Mouse (Mus musculus) liver, embryonic 11.5 days (tissue): Measurements from ENCODE around the gene Usf1. TPM values are rescaled to one million over a fixed set of nuclear protein-coding genes. Genes with fewer than 3 reads are reported as not detected.

Experiments
- ATAC-seq: fragments of 200-750 bp; cut with Nextera tagmentation; replicated peaks from 2 replicates; pipeline ENCODE4 v1.8.0; 2017; ENCODE audit warnings: moderate number of reproducible peaks, mild to moderate bottlenecking, moderate TSS enrichment, moderate library complexity; ENCODE audit not compliant: low FRiP score
- DNase-seq: peaks from one replicate; pipeline ENCODE4 v3.0.0-alpha.2; 2017; ENCODE audit warnings: low spot score
- H3K27ac ChIP-seq: fragments of 300-500 bp; sonication (generic); 2 replicates; pipeline ENCODE4 v1.5.1; 2014; ENCODE audit warnings: mild to moderate bottlenecking, low read depth, low read length, control low read depth
- H3K27me3 ChIP-seq: fragments of 300-500 bp; sonication (generic); replicated peaks from 2 replicates; pipeline ENCODE4 v1.6.1; 2014; ENCODE audit warnings: low read length, mixed read lengths; ENCODE audit not compliant: control insufficient read depth, insufficient read depth
- H3K36me3 ChIP-seq: fragments of 300-500 bp; sonication (generic); 2 replicates; pipeline ENCODE4 v1.6.1; 2014; ENCODE audit warnings: mild to moderate bottlenecking, low read length, moderate library complexity, mixed read lengths; ENCODE audit not compliant: control insufficient read depth, insufficient read depth
- H3K4me1 ChIP-seq: fragments of 300-500 bp; sonication (generic); replicated peaks from 2 replicates; pipeline ENCODE4 v1.6.1; 2014; ENCODE audit warnings: low read length, mixed read lengths; ENCODE audit not compliant: control insufficient read depth, insufficient read depth
- H3K4me2 ChIP-seq: fragments of 300-500 bp; sonication (generic); 2 replicates; pipeline ENCODE4 v1.6.1; 2014; ENCODE audit warnings: mild to moderate bottlenecking, control low read depth, moderate library complexity
- H3K4me3 ChIP-seq: fragments of 300-500 bp; sonication (generic); 2 replicates; pipeline ENCODE4 v1.5.1; 2014; ENCODE audit warnings: low read depth, low read length, control low read depth
- H3K9ac ChIP-seq: fragments of 300-500 bp; sonication (generic); 2 replicates; pipeline ENCODE4 v1.6.1; 2014; ENCODE audit warnings: low read depth, low read length, control low read depth
- H3K9me3 ChIP-seq: fragments of 300-500 bp; sonication (generic); 2 replicates; pipeline ENCODE4 v1.6.1; 2016; ENCODE audit warnings: low read length, inconsistent platforms, mixed read lengths; ENCODE audit not compliant: control insufficient read depth
- WGBS: fragments of 180-500 bp; shearing (Covaris S2); extraction: QIAGEN DNeasy Blood & Tissue Kit; methylation state at CpG from one replicate; pipeline ENCODE4 v1.1.7; 2014; 5-methylcytosine and 5-hydroxymethylcytosine counted together
- polyA plus RNA-seq: library from polyadenylated mRNA; unstranded; fragments of >200 nt; fragmentation: Nextera tagmentation; extraction: Ambion mirVana; gene quantifications from 2 replicates; pipeline ENCODE4 v1.2.1, GENCODE M21; 2014

The Usf1 gene
- polyA plus RNA-seq, 1 experiment from 2014 or later: 53.2 TPM

DNA sequence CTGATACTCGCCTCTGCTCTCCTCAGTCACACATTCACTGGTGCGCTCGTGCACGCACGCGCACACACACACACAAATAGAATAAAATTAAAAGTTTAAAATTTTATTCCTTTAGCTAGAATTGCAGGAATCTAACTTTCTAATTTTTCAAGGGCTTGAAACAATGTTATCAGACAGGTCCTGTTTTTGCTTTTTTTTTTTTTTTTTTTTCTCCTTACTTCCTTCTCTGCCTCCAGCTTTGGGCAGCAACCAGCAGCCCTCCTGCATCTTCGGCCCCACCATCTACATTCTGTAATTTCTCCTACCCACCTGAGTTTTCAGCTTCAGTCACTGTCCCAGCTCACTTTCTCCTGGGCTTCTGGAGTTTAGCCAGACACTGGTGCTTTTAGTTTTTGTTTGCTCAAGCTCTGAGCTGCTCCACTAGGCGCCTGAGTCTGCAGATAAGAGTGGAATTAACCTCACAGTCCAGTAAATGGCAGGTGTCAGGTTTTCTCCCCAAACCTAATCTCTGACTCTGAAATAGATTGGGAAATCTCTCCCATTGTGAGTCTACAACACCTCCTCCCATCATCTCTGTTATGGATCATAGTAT, 11.5 kb downstream of the Usf1 start:
- H3K4me2 ChIP-seq: no peak overlapping the region
- no peak for DNase-seq
- 74% methylated on average over 8 of the region's 8 CpGs for WGBS
- no peak overlapping the region for H3K27ac ChIP-seq
- H3K36me3 ChIP-seq: peaks cover 10% of the 10 kb centered on the region
- H3K9me3 ChIP-seq: no peaks in the 10 kb centered on the region
- no peaks in the 10 kb centered on the region for H3K27me3 ChIP-seq
- H3K4me1 ChIP-seq: no peaks in the 10 kb centered on the region; the same call in 1 of the 2 replicates
- no peak overlapping the region for H3K9ac ChIP-seq
- H3K4me3 ChIP-seq: no peak overlapping the region
- no peak for ATAC-seq

DNA sequence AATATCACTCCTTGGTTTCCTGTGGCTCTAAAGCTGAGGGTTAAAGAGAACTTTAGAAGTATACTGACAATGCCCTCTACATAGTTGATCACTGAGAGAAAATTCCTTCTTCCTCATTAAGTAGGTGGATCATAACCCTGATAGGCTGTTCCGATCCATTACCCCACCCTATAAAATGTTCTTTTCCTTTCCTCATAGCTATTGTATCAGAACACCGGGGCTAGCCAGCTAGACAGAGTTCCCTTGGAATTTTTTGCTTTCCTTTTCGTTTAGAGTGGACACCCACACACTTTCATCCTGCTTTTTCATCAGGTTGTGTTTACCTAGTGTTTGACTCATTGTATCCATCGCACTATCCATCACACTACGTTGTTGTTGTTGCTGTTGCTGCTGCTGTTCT, 13.5 kb downstream of the Usf1 start:
- H3K36me3 ChIP-seq: no peaks in the 10 kb centered on the region; the same call in 1 of the 2 replicates
- no peaks in the 10 kb centered on the region for H3K27me3 ChIP-seq
- no peaks in the 10 kb centered on the region; the same call in 1 of the 2 replicates for H3K4me1 ChIP-seq
- no peaks in the 10 kb centered on the region for H3K9me3 ChIP-seq
- no peak overlapping the region for H3K27ac ChIP-seq
- no peak overlapping the region for H3K4me3 ChIP-seq
- ATAC-seq: no peak
- WGBS: 61% methylated on average over 5 of the region's 5 CpGs
- DNase-seq: no peak
- H3K9ac ChIP-seq: no peak overlapping the region
- no peak overlapping the region for H3K4me2 ChIP-seq

DNA sequence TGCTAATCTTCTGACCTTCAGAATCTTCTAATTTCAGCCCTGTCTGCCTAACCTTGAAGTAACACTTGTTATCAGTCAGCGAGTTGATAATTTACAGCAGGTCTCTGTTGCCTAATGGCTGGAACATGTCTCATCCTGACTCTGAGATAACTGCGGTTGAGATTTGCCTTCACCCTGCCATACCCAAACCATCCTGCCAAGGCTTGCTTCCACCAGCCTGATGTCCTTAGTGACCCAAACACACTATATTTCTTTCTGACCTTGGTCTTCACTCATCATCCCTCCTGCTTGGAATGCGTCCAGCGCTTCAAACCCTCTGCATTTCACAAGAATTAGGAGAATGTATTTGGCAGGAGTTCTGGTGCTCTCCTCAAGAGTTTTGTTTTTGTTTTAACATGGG, 14.0 kb downstream of the Usf1 start:
- no peaks in the 10 kb centered on the region for H3K9me3 ChIP-seq
- DNase-seq (no peak), ATAC-seq (no peak)
- no peaks in the 10 kb centered on the region; the same call in 1 of the 2 replicates for H3K4me1 ChIP-seq
- no peak overlapping the region for H3K9ac ChIP-seq
- no peak overlapping the region for H3K4me3 ChIP-seq
- no peaks in the 10 kb centered on the region; the same call in 1 of the 2 replicates for H3K36me3 ChIP-seq
- WGBS: 49% methylated on average over 4 of the region's 4 CpGs
- no peaks in the 10 kb centered on the region for H3K27me3 ChIP-seq
- H3K27ac ChIP-seq: no peak overlapping the region
- no peak overlapping the region for H3K4me2 ChIP-seq

DNA sequence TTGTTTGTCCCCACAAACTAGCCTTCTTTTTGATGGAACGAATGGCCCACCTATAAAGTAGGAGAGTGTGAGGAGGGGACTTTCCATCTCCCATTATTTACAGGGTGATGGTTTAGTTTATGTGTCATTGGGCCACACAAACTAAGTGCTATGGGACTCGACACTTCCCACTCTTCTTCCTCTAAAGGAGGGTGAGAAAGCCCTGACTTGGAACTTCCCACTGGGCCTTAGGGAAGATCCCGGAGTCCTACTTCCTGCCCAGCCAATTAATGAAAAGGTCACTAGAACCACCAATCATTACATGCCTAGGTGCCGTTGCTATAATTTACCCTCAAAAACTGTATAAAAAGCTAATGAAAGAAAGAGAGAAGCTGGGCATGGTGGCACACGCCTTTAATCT, 21.0 kb downstream of the Usf1 start:
- Histone ChIP-seq H3K4me1 (peaks cover 4% of the 10 kb centered on the region), H3K9ac (no peak overlapping the region), H3K27me3 (peaks cover 1% of the 10 kb centered on the region; the same call in 1 of the 2 replicates), H3K9me3 (no peaks in the 10 kb centered on the region), H3K4me3 (no peak overlapping the region), H3K4me2 (no peak overlapping the region), H3K36me3 (no peaks in the 10 kb centered on the region), H3K27ac (no peak overlapping the region)
- WGBS: 78% methylated on average over 5 of the region's 5 CpGs
- ATAC-seq: no peak
- no peak for DNase-seq

DNA sequence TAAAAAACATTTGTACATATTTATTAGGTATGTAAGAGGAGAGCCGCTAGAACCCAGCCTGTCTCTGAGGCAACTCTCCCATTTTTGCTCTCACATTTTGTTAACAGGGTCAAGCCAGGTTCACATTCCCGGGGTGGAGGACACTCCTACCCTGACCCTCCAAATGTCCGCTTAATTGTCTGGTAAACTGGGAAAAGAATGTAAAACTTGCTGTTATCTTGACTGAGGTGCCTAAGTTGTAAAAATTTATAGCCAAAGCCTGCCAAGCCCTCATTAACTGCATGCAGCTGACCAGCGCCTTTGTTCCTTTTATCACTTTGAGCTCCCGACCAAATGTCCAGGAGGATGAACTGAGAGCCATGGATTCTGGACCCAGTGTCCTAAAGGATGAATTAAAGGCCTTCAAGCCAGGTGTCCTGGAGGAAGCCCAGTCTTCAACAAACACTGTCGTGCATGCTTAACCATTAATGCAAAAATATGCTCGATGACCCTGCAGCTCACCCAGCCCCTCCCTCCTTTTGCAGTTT, 24.2 kb downstream of the Usf1 start:
- H3K27ac ChIP-seq: no peak overlapping the region
- ATAC-seq (no peak), DNase-seq (no peak)
- H3K9me3 ChIP-seq: no peaks in the 10 kb centered on the region
- no peak overlapping the region for H3K4me3 ChIP-seq
- 49% methylated on average over 7 of the region's 7 CpGs for WGBS
- peaks cover 8% of the 10 kb centered on the region for H3K27me3 ChIP-seq
- H3K9ac ChIP-seq: no peak overlapping the region
- no peaks in the 10 kb centered on the region for H3K36me3 ChIP-seq
- no peak overlapping the region for H3K4me2 ChIP-seq
- H3K4me1 ChIP-seq: peaks cover 16% of the 10 kb centered on the region

DNA sequence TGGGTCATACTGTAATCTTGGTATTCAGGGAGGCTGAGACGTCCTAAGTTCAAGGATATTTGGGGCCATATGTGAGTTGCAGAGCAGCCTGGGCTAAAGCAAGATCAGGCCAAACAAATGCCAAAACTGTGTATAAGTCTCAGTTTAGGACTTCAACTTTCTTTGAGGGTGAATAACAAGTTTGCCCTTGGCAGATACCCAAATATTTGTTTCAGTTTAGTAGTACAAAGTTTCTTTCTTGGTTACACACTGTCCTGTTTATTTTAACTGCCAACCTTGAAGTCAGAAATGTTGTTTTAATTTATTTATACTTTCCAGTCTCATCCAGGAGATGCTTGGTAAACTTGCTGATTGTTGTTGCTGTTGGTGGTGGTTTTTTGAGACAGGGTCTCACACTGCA, 24.9 kb downstream of the Usf1 start:
- no peak for ATAC-seq
- no peaks in the 10 kb centered on the region for H3K9me3 ChIP-seq
- WGBS: 68% methylated on average over 1 of the region's 1 CpGs
- no peaks in the 10 kb centered on the region for H3K36me3 ChIP-seq
- H3K4me2 ChIP-seq: no peak overlapping the region
- DNase-seq: no peak
- H3K27ac ChIP-seq: no peak overlapping the region
- no peak overlapping the region for H3K9ac ChIP-seq
- H3K4me3 ChIP-seq: no peak overlapping the region
- peaks cover 20% of the 10 kb centered on the region for H3K4me1 ChIP-seq
- peaks cover 8% of the 10 kb centered on the region for H3K27me3 ChIP-seq

DNA sequence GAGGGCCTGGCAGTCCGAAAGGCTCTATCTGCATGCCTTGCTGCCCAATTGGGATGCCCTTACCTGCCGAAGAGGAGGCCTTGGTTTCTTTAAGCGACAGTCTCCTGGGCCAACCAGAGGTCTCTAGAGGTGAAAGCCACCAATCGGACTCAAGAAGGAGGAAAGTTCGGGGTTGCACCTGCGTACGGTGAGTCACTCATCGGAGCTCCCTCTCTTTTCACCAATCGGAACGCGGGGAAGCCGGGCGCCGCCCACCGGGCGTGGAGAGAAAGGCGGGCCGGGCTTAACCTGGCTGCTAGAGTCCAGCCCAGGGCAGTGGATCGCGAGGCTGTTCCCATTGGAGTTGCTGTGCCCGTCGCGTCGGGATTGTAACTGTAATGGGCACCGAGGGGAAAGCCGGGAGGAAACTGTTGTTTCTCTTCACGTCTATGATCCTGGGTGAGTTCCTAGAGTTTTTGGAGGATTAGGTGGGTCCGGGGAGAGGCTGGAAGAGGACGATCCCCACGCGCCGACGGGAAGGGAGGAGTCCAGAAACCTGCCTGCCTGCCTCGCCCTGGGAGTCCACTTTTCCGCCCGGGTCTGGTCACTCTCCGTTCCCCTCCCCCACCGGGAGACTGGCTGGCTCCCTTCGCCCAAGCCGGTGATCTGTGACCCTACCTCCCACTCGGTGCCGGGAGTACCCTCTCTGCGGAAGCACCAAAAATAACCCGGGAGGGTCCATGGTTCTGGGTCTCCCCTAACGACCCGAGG, 26.3 kb downstream of the Usf1 start, which contains the start of gene F11r:
Gene F11r, plus strand, starts transcription at position 272 of the 750 bp plus-strand sequence.
- H3K27ac ChIP-seq: peak within 1 kb of the TSS; percentile 49; the same call in 1 of the 2 replicates
- 1% methylated on average over 46 of the region's 46 CpGs for WGBS
- H3K4me1 ChIP-seq: peaks cover 29% of the 10 kb centered on the region
- peaks cover 8% of the 10 kb centered on the region for H3K27me3 ChIP-seq
- H3K9ac ChIP-seq: peak within 1 kb of the TSS; percentile 31
- H3K36me3 ChIP-seq: no peaks in the 10 kb centered on the region
- peak within 1 kb of the TSS; percentile 85 for H3K4me2 ChIP-seq
- DNase-seq (peak; percentile 83), ATAC-seq (peak; percentile 79)
- H3K4me3 ChIP-seq: peak within 1 kb of the TSS; percentile 60
- H3K9me3 ChIP-seq: no peaks in the 10 kb centered on the region

DNA sequence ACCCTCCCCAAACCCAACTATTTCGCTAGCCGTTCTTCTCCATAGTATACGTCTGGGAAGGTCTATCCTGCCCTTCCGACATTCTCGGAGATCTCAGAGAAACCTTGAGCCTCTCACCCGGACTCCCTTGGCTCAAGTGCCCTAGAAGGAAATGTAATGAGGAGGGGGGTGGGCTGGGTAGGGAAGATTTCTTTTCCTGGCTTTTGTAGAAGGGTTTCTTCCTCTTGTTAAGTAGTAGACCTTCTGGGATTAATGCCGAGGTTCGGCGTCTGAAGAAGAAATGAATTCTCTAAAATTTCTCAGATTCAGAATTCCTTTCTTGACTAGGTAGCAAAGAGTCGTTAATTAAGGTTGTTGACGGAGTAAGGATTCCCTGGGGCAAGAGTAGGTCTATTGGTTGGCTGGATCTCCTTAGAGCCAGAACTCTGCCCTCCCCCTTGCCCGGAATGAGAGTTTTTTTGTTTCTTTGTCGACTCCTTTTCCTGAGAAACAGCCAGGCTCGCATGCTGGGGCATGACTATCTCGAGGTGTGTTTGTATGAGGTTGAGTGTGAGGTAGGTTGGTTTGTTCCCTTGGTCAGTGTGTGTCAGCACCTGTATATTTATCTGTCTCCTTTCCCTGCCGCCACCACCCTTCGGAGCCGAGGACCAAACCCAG, 27.0 kb downstream of the Usf1 start:
- Histone ChIP-seq H3K9me3 (no peaks in the 10 kb centered on the region), H3K4me1 (peaks cover 29% of the 10 kb centered on the region), H3K4me3 (peak overlapping the region; percentile 60), H3K27ac (peak overlapping the region; percentile 49; the same call in 1 of the 2 replicates), H3K9ac (peak overlapping the region; percentile 31), H3K27me3 (peaks cover 8% of the 10 kb centered on the region), H3K36me3 (no peaks in the 10 kb centered on the region), H3K4me2 (peak overlapping the region; percentile 85)
- ATAC-seq: no peak
- DNase-seq: no peak
- 3% methylated on average over 18 of the region's 18 CpGs for WGBS
